Mouse (Mus musculus) CH12.LX (cell line): Measurements from ENCODE around the gene Ddx27.

Source experiments
- CTCF ChIP-seq, 2 experiments: IDR thresholded peaks in 1 of 2; conservative IDR thresholded peaks in 1 of 2; 2 replicates each; pipeline ENCODE4 v1.5.1; 2011 to 2012; ENCODE audit warnings: low read depth in 2 of 2, low read length in 2 of 2, improper control_type of control experiment in 1 of 2, inconsistent platforms in 1 of 2, mild to moderate bottlenecking in 1 of 2, moderate library complexity in 1 of 2
- JUN ChIP-seq: IDR thresholded peaks from 2 replicates; pipeline ENCODE4 v1.6.1; 2011; ENCODE audit warnings: low read depth, mild to moderate bottlenecking, low read length, improper control_type of control experiment, moderate library complexity; ENCODE audit not compliant: insufficient read depth
- SMC3 ChIP-seq: IDR thresholded peaks from 2 replicates; pipeline ENCODE4 v1.6.1; 2011; ENCODE audit warnings: low read depth, low read length, improper control_type of control experiment

DNA sequence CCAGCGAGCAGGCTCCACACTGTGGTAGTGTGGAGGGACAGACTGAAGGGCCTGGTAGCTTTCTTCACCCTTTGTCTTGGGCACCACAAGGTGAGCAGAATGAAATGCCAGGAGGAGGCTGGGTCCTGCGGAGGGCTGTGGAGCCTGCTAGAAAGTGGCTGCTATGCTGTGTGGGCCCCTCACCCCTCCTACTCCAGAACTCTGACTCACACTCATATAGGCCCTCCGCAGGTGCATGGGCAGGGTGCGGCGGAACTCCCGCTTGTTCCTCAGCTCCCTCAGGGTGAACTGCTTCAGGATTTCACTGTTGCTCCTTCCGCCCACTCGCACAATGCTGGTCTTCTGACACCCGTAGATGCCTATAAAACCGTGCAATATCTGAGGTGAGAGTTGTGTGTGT, 33.2 kb downstream of the Ddx27 start:
- TF ChIP-seq SMC3 (no peak), CTCF (conservative IDR thresholded peaks at IDR 0.05 in 1 of 2, IDR thresholded peaks at IDR 0.05 in 1 of 2; ENCODE audit: low read depth in 2 of 2, low read length in 2 of 2) (no peak), JUN (no peak)
